Mouse (Mus musculus) G1E-ER4 (cell line): ENCODE results near the gene Snx17. TPM values are rescaled to one million over a fixed set of nuclear protein-coding genes. Genes with fewer than 3 reads are reported as not detected.

Source experiments
- GATA1 ChIP-seq: IDR thresholded peaks from one replicate; pipeline ENCODE4 v1.8.0; 2012; ENCODE audit warnings: low read length, inconsistent platforms
- polyA plus RNA-seq: library from polyadenylated mRNA; stranded (reverse); fragments of >175 nt; gene quantifications from 2 replicates; pipeline ENCODE4 v1.2.3, GENCODE M21; 2012

Gene Snx17
- polyA plus RNA-seq, 1 experiment: 68.0 TPM

- no peak for TF ChIP-seq GATA1
These were observed 10.8 kb downstream of the Snx17 start for GRCm38 (mm10) chr5:31203866-31204265.

GRCm38 (mm10) chr5:31204421-31204820 is 11.4 kb downstream of the Snx17 start:
- no peak for TF ChIP-seq GATA1

- no peak for TF ChIP-seq GATA1
These were observed 25.3 kb downstream of the Snx17 start for GRCm38 (mm10) chr5:31218294-31218693.

GRCm38 (mm10) chr5:31219070-31219469 is 26.0 kb downstream of the Snx17 start:
- TF ChIP-seq GATA1: no peak

GRCm38 (mm10) chr5:31219474-31219873 is 26.4 kb downstream of the Snx17 start:
- TF ChIP-seq GATA1: no peak

- TF ChIP-seq GATA1: no peak
These were observed 27.0 kb downstream of the Snx17 start for GRCm38 (mm10) chr5:31219911-31220447.

- TF ChIP-seq GATA1: no peak
These were observed 27.6 kb downstream of the Snx17 start, which contains the start of gene Ppm1g for GRCm38 (mm10) chr5:31220448-31221303. Ppm1g (minus strand) TSS chr5:31220687.

- no peak for TF ChIP-seq GATA1
These were observed 28.4 kb downstream of the Snx17 start for GRCm38 (mm10) chr5:31221304-31221945.

GRCm38 (mm10) chr5:31222696-31223095 is 29.7 kb downstream of the Snx17 start:
- TF ChIP-seq GATA1: no peak

- TF ChIP-seq GATA1: no peak
These were observed 33.6 kb downstream of the Snx17 start for GRCm38 (mm10) chr5:31226641-31227040.

- no peak for TF ChIP-seq GATA1
These were observed 47.9 kb downstream of the Snx17 start, which contains the start of the genes Nrbp1 and Gm9970 for GRCm38 (mm10) chr5:31240637-31241521. Nrbp1 (plus strand) TSS chr5:31240864. Gm9970 (minus strand) TSS chr5:31241232.

- no peak for TF ChIP-seq GATA1
These were observed 48.6 kb downstream of the Snx17 start for GRCm38 (mm10) chr5:31241522-31242034.

- TF ChIP-seq GATA1: no peak
These were observed 49.2 kb downstream of the Snx17 start for GRCm38 (mm10) chr5:31242191-31242590.

Other genes starting within 250 kb of the Snx17 start
- not detected in 2 replicates for gene Cgref1, start 247.6 kb upstream of the Snx17 start, polyA plus RNA-seq
- gene Preb, start 232.9 kb upstream of the Snx17 start, polyA plus RNA-seq: 52.8 and 78.2 TPM in 2 replicates
- gene Tcf23, start 224.6 kb upstream of the Snx17 start, polyA plus RNA-seq: not detected in 2 replicates
- 15.6 and 22.3 TPM in 2 replicates for gene Atraid, start 144.9 kb upstream of the Snx17 start, polyA plus RNA-seq
- gene Slc5a6, start 144.3 kb upstream of the Snx17 start, polyA plus RNA-seq: 5.7 and 15.3 TPM in 2 replicates
- 640 and 661 TPM in 2 replicates for gene Cad, start 138.4 kb upstream of the Snx17 start, polyA plus RNA-seq
- gene Dnajc5g, start 86.9 kb upstream of the Snx17 start, polyA plus RNA-seq: not detected in 2 replicates
- gene Slc30a3, start 85.0 kb upstream of the Snx17 start, polyA plus RNA-seq: not detected in 2 replicates
- not detected in 2 replicates for gene Trim54, start 76.5 kb upstream of the Snx17 start, polyA plus RNA-seq
- not detected in 2 replicates for gene Ucn, start 54.4 kb upstream of the Snx17 start, polyA plus RNA-seq
- gene Mpv17, start 39.0 kb upstream of the Snx17 start, polyA plus RNA-seq: 25.8 and 30.0 TPM in 2 replicates
- 0.95 and 12.6 TPM in 2 replicates for gene Gm29609, start 13.3 kb upstream of the Snx17 start, polyA plus RNA-seq
- gene Gtf3c2, start 13.1 kb upstream of the Snx17 start, polyA plus RNA-seq: 68.0 and 86.7 TPM in 2 replicates
- 235 and 311 TPM in 2 replicates for gene Eif2b4, start 203 bp downstream of the Snx17 start, polyA plus RNA-seq
- gene Zfp513, start 9.1 kb downstream of the Snx17 start, polyA plus RNA-seq: 24.4 and 32.0 TPM in 2 replicates
- 408 and 497 TPM in 2 replicates for gene Ppm1g, start 27.5 kb downstream of the Snx17 start, polyA plus RNA-seq
- gene Nrbp1, start 47.6 kb downstream of the Snx17 start, polyA plus RNA-seq: 14.4 and 18.7 TPM in 2 replicates
- gene Gm9970, start 48.0 kb downstream of the Snx17 start, polyA plus RNA-seq: 0.16 and 0.54 TPM in 2 replicates
- 8.9 and 12.1 TPM in 2 replicates for gene Krtcap3, start 58.5 kb downstream of the Snx17 start, polyA plus RNA-seq
- 24.8 and 33.1 TPM in 2 replicates for gene Ift172, start 97.9 kb downstream of the Snx17 start, polyA plus RNA-seq
- gene Fndc4, start 102.9 kb downstream of the Snx17 start, polyA plus RNA-seq: not detected in 2 replicates
- 0.03 and 0.08 TPM in 2 replicates for gene Gckr, start 104.2 kb downstream of the Snx17 start, polyA plus RNA-seq